Mouse (Mus musculus): ENCODE measurements at regions not wholly inside any gene's neighbourhood (a gene's known extent, or its start where the extent isn't known, plus 50 kb on each side); places are given as distances from the start of the nearest gene placed in this dataset.

GRCm38 (mm10) chr13:28524411-28524810 is 267.1 kb downstream of the Gm11361 start:
- in situ Hi-C loops (cut with MboI; ENCODE audit: low pct_ligation_motif_present, low pct_unique_long_range_greater_than_20kb, low sequenced_read_pairs) (no loop called here), dilution Hi-C loops (cut with MboI; ENCODE audit: extremely low pct_ligation_motif_present, extremely low pct_unique_long_range_greater_than_20kb, low sequenced_read_pairs) (no loop called here)
- no peak for DNase-seq (ENCODE audit: extremely low read depth)
- H3K4me3 ChIP-seq (replicated peaks in 1 of 3; ENCODE audit: low read depth in 2 of 3, low read length in 2 of 3, poor library complexity in 1 of 3) = no peak overlapping the region
- no peak overlapping the region for H3K9ac ChIP-seq (ENCODE audit: insufficient read depth, low read depth)
- TF ChIP-seq TBP (conservative IDR thresholded peaks at IDR 0.05; ENCODE audit: low read depth, low read length) (no peak), MXI1 (IDR thresholded peaks at IDR 0.05; ENCODE audit: low read depth, low read length) (no peak), BHLHE40 (IDR thresholded peaks at IDR 0.05; ENCODE audit: low read depth, low read length) (no peak), ZKSCAN1 (IDR thresholded peaks at IDR 0.05; ENCODE audit: borderline replicate concordance, low read depth, low read length) (no peak), USF1 (IDR thresholded peaks at IDR 0.05; ENCODE audit: low read depth, low read length) (no peak)
- H3K79me2 ChIP-seq (replicated peaks; ENCODE audit: control insufficient read depth, extremely low read depth, insufficient read depth, poor library complexity, severe bottlenecking) = no peaks in the 10 kb centered on the region
- no peaks in the 10 kb centered on the region for H3K9me3 ChIP-seq (replicated peaks; ENCODE audit: low read length)
- no peaks in the 10 kb centered on the region for H3K27me3 ChIP-seq (replicated peaks)
- H3K27ac ChIP-seq (ENCODE audit: insufficient read depth, low read depth) = no peak overlapping the region
- H3K4me1 ChIP-seq (ENCODE audit: control insufficient read depth in 1 of 2, insufficient read depth in 2 of 2) = no peaks in the 10 kb centered on the region
- H3K4me2 ChIP-seq (ENCODE audit: insufficient read depth, low read depth, poor library complexity, severe bottlenecking) = no peak overlapping the region
- H3K36me3 ChIP-seq (replicated peaks in 1 of 2; ENCODE audit: control insufficient read depth in 1 of 2, insufficient read depth in 1 of 2, low read length in 1 of 2) = no peaks in the 10 kb centered on the region

- DNase-seq (ENCODE audit: extremely low read depth) = no peak
- Histone ChIP-seq H3K4me3 (replicated peaks in 1 of 3; ENCODE audit: low read depth in 2 of 3, low read length in 2 of 3, poor library complexity in 1 of 3) (no peak overlapping the region), H3K27me3 (replicated peaks) (no peaks in the 10 kb centered on the region), H3K4me2 (ENCODE audit: insufficient read depth, low read depth, poor library complexity, severe bottlenecking) (no peak overlapping the region), H3K27ac (ENCODE audit: insufficient read depth, low read depth) (no peak overlapping the region), H3K9me3 (replicated peaks; ENCODE audit: low read length) (no peaks in the 10 kb centered on the region), H3K4me1 (ENCODE audit: control insufficient read depth in 1 of 2, insufficient read depth in 2 of 2) (0 out of 4 replicates have a peak, but pooled peaks cover 0 to 4% of the 10 kb centered on the region in 2 experiments), H3K36me3 (replicated peaks in 1 of 2; ENCODE audit: control insufficient read depth in 1 of 2, insufficient read depth in 1 of 2, low read length in 1 of 2) (no peaks in the 10 kb centered on the region), H3K79me2 (replicated peaks; ENCODE audit: control insufficient read depth, extremely low read depth, insufficient read depth, poor library complexity, severe bottlenecking) (no peaks in the 10 kb centered on the region), H3K9ac (ENCODE audit: insufficient read depth, low read depth) (no peak overlapping the region)
- TF ChIP-seq MEF2A (IDR thresholded peaks at IDR 0.05; ENCODE audit: borderline replicate concordance, low read depth, low read length) = no peak
- no peak for TF ChIP-seq POLR2A (IDR thresholded peaks at IDR 0.05; ENCODE audit: low read depth, low read length)
- no peak for TF ChIP-seq JUND (conservative IDR thresholded peaks at IDR 0.05; ENCODE audit: low read depth, low read length)
- TF ChIP-seq KAT2A (IDR thresholded peaks at IDR 0.05; ENCODE audit: insufficient replicate concordance, low read length) = no peak
- no peak for TF ChIP-seq MAZ (IDR thresholded peaks at IDR 0.05; ENCODE audit: low read depth, low read length)
- dilution Hi-C loops (cut with MboI; ENCODE audit: extremely low pct_ligation_motif_present, extremely low pct_unique_long_range_greater_than_20kb, low sequenced_read_pairs) = no loop called here
- in situ Hi-C loops (cut with MboI; ENCODE audit: low pct_ligation_motif_present, low pct_unique_long_range_greater_than_20kb, low sequenced_read_pairs) = no loop called here
Observed at GRCm38 (mm10) chr13:28520127-28520482, 262.8 kb downstream of the Gm11361 start.

GRCm38 (mm10) chr13:28519383-28520126 is 262.2 kb downstream of the Gm11361 start:
- Histone ChIP-seq H3K4me2 (ENCODE audit: insufficient read depth, low read depth, poor library complexity, severe bottlenecking) (no peak overlapping the region), H3K4me3 (replicated peaks in 1 of 3; ENCODE audit: low read depth in 2 of 3, low read length in 2 of 3, poor library complexity in 1 of 3) (no peak overlapping the region), H3K9me3 (replicated peaks; ENCODE audit: low read length) (no peaks in the 10 kb centered on the region), H3K4me1 (ENCODE audit: control insufficient read depth in 1 of 2, insufficient read depth in 2 of 2) (0 out of 4 replicates have a peak, but pooled peaks cover 0 to 4% of the 10 kb centered on the region in 2 experiments), H3K27me3 (replicated peaks) (no peaks in the 10 kb centered on the region), H3K79me2 (replicated peaks; ENCODE audit: control insufficient read depth, extremely low read depth, insufficient read depth, poor library complexity, severe bottlenecking) (no peaks in the 10 kb centered on the region), H3K27ac (ENCODE audit: insufficient read depth, low read depth) (no peak overlapping the region), H3K9ac (ENCODE audit: insufficient read depth, low read depth) (no peak overlapping the region), H3K36me3 (replicated peaks in 1 of 2; ENCODE audit: control insufficient read depth in 1 of 2, insufficient read depth in 1 of 2, low read length in 1 of 2) (no peaks in the 10 kb centered on the region)
- in situ Hi-C loops (cut with MboI; ENCODE audit: low pct_ligation_motif_present, low pct_unique_long_range_greater_than_20kb, low sequenced_read_pairs) = no loop called here
- DNase-seq (ENCODE audit: extremely low read depth) = no peak
- dilution Hi-C loops (cut with MboI; ENCODE audit: extremely low pct_ligation_motif_present, extremely low pct_unique_long_range_greater_than_20kb, low sequenced_read_pairs) = no loop called here
- TF ChIP-seq RAD21 (IDR thresholded peaks at IDR 0.05; ENCODE audit: low read depth, low read length) = no peak
- TF ChIP-seq MAZ (IDR thresholded peaks at IDR 0.05; ENCODE audit: low read depth, low read length) = no peak
- TF ChIP-seq ZMIZ1 (IDR thresholded peaks at IDR 0.05; ENCODE audit: low read depth, low read length) = no peak
- TF ChIP-seq POLR2A (IDR thresholded peaks at IDR 0.05; ENCODE audit: low read depth, low read length) = no peak
- TF ChIP-seq MAX (IDR thresholded peaks at IDR 0.05; ENCODE audit: low read length) = no peak
- no peak for TF ChIP-seq JUND (conservative IDR thresholded peaks at IDR 0.05; ENCODE audit: low read depth, low read length)
- TF ChIP-seq NRF1 (IDR thresholded peaks at IDR 0.05; ENCODE audit: low read depth, low read length) = no peak
- TF ChIP-seq E2F4 (IDR thresholded peaks at IDR 0.05; ENCODE audit: insufficient replicate concordance, low read depth, low read length) = no peak
- no peak for TF ChIP-seq PAX5 (IDR thresholded peaks at IDR 0.05; ENCODE audit: low read length)
- TF ChIP-seq MEF2A (IDR thresholded peaks at IDR 0.05; ENCODE audit: borderline replicate concordance, low read depth, low read length) = no peak
- TF ChIP-seq RCOR1 (conservative IDR thresholded peaks at IDR 0.05; ENCODE audit: low read depth, low read length) = no peak
- no peak for TF ChIP-seq HCFC1 (IDR thresholded peaks at IDR 0.05; ENCODE audit: low read depth, low read length)
- no peak for TF ChIP-seq ETS1 (conservative IDR thresholded peaks at IDR 0.05; ENCODE audit: low read depth, low read length)
- no peak for TF ChIP-seq MXI1 (IDR thresholded peaks at IDR 0.05; ENCODE audit: low read depth, low read length)
- no peak for TF ChIP-seq CHD1 (IDR thresholded peaks at IDR 0.05; ENCODE audit: low read depth, low read length)
- TF ChIP-seq SMC3 (IDR thresholded peaks at IDR 0.05; ENCODE audit: low read depth, low read length) = no peak
- TF ChIP-seq IRF4 (IDR thresholded peaks at IDR 0.05; ENCODE audit: low read depth, low read length) = no peak
- no peak for TF ChIP-seq CTCF (conservative IDR thresholded peaks at IDR 0.05 in 1 of 2, IDR thresholded peaks at IDR 0.05 in 1 of 2; ENCODE audit: low read depth in 2 of 2, low read length in 2 of 2)
- no peak for TF ChIP-seq ZC3H11A (IDR thresholded peaks at IDR 0.05; ENCODE audit: low read depth, low read length)

Measured in CH12.LX (cell line).